Mouse (Mus musculus): Measurements from ENCODE around the gene Alyref.

GRCm38 (mm10) chr11:120573585-120574277 is 24.4 kb downstream of the Alyref start:
- TF ChIP-seq MAX (IDR thresholded peaks at IDR 0.05; ENCODE audit: low read depth) = no peak
- TF ChIP-seq POLR2A (IDR thresholded peaks at IDR 0.05; ENCODE audit: insufficient read length, low read depth) = no peak
- TF ChIP-seq MYOG (IDR thresholded peaks at IDR 0.05; ENCODE audit: control insufficient read depth in 1 of 3, insufficient read depth in 1 of 3, insufficient read length in 2 of 3, low read depth in 2 of 3) = no peak
- TF ChIP-seq USF1 (IDR thresholded peaks at IDR 0.05; ENCODE audit: low read depth) = no peak
- no peak for TF ChIP-seq MYOD1 (IDR thresholded peaks at IDR 0.05; ENCODE audit: control insufficient read depth in 1 of 3, insufficient read length in 2 of 3, low read depth in 2 of 3)
- no peak for TF ChIP-seq REST (IDR thresholded peaks at IDR 0.05; ENCODE audit: insufficient read depth, insufficient read length)

Measured in myocyte (in vitro differentiated cells).